Mouse (Mus musculus) T-helper 1 cell (primary cell): ENCODE measurements around the gene Smok3c.
"Not testable (repeated sequence)": the region's sequence is repeated elsewhere in the genome, so short reads cannot be mapped to it uniquely, and the experiment has no call there.

Experiments
- in situ Hi-C: fragments of 300-600 bp; cut with MboI, MseI; formaldehyde crosslinking; loops from one replicate; pipeline ENCODE4 v1.15.1; 2025; ENCODE audit warnings: high pct_unique_total_duplicates

The Smok3c gene

GRCm38 (mm10) chr5:138052894-138053293, at the start of gene Smok3c:
Smok3c (plus strand) TSS chr5:138053194.
- in situ Hi-C loops = loop anchor here (5.0 kb wide), 1 partner anchor 41 kb away; no protein-coding TSS in a partner anchor

GRCm38 (mm10) chr5:138009437-138009836, 43.6 kb upstream of the Smok3c start:
- in situ Hi-C loops = no loop called here

GRCm38 (mm10) chr5:138012382-138012781, 40.6 kb upstream of the Smok3c start:
- in situ Hi-C loops = loop anchor here (5.0 kb wide), 1 partner anchor 40 kb away; the partner anchor contains the start of gene Smok3c

GRCm38 (mm10) chr5:138016530-138016929, 36.5 kb upstream of the Smok3c start:
- in situ Hi-C loops = no loop called here

DNA sequence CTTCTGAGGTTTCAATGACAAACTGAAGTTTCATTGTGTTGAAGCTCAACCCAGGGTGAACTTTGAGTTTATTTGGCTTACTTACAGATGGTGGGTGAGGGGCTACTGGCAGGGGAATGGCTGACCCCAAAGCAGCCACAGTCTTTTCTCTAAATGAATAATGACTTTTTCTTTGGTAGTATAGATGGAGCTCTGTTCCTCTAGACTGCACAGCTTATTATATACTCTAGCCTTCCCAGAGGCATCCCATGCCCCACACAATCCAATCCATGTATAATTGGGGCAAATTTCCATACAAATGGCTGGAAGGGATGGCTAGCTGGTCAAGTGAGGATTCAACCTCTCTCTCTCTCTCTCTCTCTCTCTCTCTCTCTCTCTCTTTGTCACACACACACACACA, 36.0 kb upstream of the Smok3c start:
- in situ Hi-C loops = no loop called here

DNA sequence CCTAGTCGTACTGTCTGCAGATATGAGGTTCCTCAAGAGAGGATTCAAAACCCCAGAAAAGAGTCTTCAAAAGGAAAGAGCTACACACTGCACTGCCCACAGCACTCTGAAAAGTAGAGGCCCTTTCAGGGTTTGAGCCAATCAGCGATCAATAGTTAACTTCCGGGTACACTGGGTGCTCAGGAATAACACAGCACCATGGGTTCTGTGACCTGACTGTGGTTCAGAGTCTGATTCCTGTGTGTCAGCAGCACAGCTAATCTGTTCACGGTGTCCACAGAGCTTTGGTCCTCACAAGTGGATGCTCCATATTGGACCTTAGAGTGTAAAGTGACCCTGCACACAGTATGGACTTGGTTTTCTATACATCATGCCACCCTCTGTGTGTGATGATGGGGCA, 33.4 kb upstream of the Smok3c start:
- in situ Hi-C loops = not testable (repeated sequence)

DNA sequence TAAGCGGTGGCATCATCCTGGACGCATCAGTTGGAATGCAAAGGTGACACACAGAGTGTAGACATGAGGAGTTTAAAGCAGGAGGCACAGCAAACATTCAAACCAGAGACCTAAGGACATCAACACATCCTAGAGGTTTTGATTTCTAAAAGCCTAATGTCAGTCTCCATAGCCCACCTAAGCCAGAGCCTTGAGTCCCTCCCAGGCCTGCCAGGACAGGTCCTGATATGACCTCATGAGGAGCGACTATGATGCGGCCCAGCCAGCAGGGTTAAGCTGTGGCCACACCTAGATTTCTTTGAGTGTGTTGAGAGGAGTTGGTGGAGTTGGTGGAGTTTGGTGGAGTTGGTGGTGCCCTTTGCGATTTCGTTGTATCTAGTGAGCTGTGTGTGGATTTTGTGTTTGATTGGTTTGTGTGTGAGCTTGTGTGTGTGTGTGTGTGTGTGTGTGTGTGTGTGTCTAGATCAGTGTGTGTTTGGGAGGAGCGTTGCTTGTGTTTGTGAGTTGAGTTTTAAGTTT, 32.0 kb upstream of the Smok3c start, which contains the start of the genes Smok3a and Smok3b:
TSS of gene Smok3a (plus strand) at position 301 of the 519 bp plus-strand sequence.
TSS of gene Smok3b (plus strand) at position 469 of the 519 bp plus-strand sequence.
- in situ Hi-C loops = not testable (repeated sequence)

- in situ Hi-C loops = no loop called here
Observed at GRCm38 (mm10) chr5:138073803-138074202, 20.8 kb downstream of the Smok3c start.

GRCm38 (mm10) chr5:138075684-138076083, 22.7 kb downstream of the Smok3c start:
- in situ Hi-C loops = no loop called here

DNA sequence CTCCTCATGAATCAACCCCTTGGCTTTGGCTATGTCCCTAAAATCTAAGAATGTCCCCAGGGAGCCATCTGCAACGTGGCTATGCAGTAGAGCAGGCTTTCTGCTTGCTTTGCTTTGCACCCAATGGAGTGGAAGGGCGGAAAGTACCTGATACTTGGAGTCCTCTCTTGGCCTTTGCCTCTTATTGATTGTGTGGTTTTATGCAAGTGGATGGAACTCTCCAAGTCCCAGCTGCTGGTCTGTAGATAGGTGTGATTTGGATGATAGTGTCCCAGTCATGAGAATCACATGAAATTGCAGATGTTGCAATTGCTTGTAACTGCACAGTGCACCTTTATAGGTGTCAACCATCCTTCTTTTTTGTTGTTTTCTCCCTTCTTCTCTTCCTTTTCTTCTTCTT, 23.2 kb downstream of the Smok3c start:
- in situ Hi-C loops = no loop called here

DNA sequence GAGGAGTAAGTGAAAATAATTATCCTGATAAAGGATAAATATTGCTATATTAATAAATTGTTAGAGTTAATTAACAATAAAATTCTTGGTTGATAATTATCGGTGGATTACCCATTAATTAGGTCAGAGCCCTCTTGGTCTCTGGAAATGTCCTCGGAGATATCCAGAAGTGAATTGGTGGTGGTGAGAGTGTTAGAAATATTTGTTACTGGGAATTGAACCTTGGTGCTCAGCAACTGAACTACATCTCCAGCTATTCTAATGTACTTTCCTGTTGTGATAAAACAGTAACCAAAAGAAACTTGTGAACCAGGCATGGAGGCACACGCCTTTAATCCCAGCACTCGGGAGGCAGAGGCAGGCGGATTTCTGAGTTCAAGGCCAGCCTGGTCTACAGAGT, 27.5 kb downstream of the Smok3c start:
- in situ Hi-C loops = no loop called here

DNA sequence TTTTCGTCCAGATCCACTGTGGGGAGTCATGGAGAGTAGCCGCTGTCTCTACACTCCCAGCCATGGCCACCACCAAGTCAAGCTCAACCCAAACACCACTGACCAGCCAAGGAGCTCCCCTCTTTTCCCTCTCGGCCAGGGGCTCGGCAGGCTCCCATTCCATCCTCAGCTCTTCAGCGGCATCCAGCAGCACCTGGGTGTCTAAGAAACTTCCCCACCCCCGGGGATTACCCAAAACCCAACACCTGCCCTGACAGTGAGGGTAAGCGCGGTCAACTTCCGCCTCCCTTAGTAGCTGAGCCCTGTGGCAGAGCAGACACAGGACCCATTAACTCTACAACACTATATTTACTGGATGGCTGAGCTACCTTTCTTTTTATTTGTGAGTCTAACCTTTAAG, 28.5 kb downstream of the Smok3c start:
- in situ Hi-C loops = no loop called here

DNA sequence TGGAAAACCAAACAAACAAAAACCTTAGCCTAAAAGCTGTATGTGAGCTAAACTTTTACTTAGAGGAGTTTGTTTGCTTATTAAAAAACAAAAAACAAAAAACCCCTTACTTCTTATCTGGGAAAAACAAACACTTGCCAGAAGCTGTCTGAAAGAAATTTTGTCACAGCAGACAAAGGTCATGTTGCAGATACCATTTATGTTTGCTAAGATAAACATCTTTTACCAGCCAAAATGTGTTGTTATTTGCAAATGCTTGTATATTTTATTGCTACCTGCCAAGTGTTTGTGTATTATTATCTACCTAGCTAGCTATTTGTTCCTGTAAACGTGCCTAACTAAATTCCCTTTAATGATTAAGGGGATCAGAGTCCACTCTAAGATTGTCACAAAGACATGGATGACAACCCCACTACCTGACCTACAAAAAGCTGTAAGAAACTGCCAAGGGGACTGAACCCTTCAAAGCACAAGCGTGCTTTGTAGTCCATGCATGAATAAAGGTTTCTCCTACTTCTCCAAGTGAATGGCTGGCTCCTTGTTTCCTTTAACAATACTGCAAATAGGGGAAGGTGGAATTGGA, 30.4 kb downstream of the Smok3c start:
- in situ Hi-C loops = no loop called here

GRCm38 (mm10) chr5:138083936-138084335, 30.9 kb downstream of the Smok3c start:
- in situ Hi-C loops = no loop called here

DNA sequence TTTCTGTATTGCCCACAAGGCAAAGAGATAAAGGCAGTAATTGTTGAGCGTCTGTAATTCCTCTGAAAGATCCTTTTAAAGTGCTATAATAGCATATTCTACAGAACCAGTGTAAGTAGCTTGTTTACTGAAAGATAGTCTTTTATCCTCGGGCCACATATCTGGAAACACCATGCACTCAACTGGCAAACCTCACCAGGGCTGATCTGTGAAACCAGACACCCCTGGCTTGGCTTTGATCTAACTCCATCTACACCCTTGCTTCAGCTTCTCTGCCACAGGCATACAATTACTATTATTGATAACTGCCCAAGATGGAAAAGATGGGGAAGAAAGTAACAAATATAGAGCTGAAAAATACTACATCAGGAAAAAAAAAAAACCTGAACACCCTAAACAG, 31.5 kb downstream of the Smok3c start:
- in situ Hi-C loops = no loop called here

DNA sequence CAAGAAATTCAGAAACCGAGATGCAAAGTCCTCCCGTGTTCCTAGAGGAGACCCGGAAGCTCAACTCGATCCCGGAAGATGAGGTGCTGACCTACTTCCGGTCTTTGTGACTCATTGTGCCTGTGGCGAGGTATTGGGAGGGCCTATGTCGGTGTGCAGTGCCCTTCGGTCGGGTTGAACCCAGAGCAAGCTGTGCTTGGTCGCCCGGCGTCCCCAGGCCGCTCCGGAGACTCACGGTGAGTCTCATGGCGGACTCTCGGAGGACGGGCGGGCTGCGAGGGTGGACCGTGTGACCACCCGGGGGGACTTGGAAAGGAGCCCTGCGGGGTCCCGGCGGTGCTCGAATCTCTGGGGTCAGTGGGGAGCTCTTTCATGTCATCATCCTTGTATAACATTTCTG, 32.0 kb downstream of the Smok3c start, which contains the start of gene Zkscan1:
TSS of gene Zkscan1 (plus strand) at position 89 of the 400 bp plus-strand sequence.
- in situ Hi-C loops = no loop called here

GRCm38 (mm10) chr5:138085421-138085911, 32.5 kb downstream of the Smok3c start:
- in situ Hi-C loops = no loop called here

DNA sequence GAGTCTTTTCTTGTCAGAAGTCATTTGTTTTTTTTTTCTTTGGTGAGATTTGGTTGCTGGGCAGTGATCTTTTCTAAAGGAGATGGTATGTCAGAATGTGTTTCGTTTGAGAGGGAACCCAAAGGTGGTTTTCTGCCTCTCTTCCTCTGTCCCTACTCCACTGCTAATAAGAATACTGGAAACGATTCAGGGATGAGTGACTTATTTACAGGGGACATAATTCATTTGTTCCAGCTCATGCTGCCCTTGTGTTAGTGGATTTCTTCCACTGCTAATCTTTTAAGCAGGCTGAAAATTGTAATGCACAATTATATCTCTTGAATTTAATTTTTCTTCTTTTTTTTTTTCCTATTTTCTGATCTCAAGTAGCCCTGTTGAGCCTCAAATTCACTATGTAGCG, 33.8 kb downstream of the Smok3c start:
- in situ Hi-C loops = no loop called here

DNA sequence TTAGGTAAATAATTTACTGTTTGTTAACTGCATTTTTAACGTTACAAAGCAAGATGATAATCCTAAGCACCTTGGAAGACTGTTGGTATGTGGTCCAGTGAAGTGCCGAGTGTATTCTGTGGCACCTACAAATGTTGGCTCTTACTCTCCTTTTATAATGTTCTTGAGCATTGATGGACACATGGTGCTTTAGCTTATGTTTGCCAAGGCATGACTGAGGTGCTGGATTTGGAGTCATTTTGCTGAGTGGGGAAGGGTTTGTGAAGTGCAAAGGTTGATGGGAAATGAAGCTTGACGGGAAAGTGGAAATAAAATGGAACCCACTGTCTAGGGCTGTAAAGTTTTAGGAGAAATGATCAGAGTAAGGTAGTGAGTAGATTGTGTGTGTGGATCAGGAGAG, 35.4 kb downstream of the Smok3c start:
- in situ Hi-C loops = no loop called here

DNA sequence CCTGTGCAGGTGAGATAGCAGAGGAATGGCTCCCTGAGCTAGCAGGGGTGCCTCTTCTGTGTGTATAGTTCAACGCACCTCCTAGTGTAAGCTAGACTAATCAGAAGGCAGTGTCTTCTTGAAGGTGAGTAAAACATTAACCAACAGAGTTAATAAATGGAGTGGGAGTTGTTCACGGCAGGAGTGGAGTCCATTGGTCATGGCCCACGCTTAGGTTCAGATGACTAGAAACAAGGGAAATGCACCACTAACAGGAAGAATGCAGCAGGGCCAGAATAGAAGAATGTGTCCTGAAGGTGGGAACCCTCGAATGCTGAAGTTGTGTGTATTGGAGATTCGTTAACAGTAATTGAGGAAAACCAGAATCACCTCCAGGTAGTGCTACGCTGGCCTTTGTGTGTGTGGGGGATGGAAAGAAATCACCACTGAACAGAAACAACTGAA, 36.1 kb downstream of the Smok3c start:
- in situ Hi-C loops = no loop called here

GRCm38 (mm10) chr5:138090271-138090670, 37.3 kb downstream of the Smok3c start:
- in situ Hi-C loops = no loop called here

GRCm38 (mm10) chr5:138090737-138091136, 37.7 kb downstream of the Smok3c start:
- in situ Hi-C loops = no loop called here

- in situ Hi-C loops = no loop called here
Observed at GRCm38 (mm10) chr5:138092771-138093170, 39.8 kb downstream of the Smok3c start.
